Mouse (Mus musculus): Measurements from ENCODE around the gene Skint9.
"Not testable (repeated sequence)": the region's sequence is repeated elsewhere in the genome, so short reads cannot be mapped to it uniquely, and the experiment has no call there.

The Skint9 gene

GRCm38 (mm10) chr4:112433885-112434284 lies at the start of gene Skint9:
TSS of gene Skint9 (minus strand) at chr4:112433985.
- no peak for DNase-seq

- DNase-seq = no peak
These were observed 1.1 kb downstream of the Skint9 start for GRCm38 (mm10) chr4:112432685-112433084.

DNA sequence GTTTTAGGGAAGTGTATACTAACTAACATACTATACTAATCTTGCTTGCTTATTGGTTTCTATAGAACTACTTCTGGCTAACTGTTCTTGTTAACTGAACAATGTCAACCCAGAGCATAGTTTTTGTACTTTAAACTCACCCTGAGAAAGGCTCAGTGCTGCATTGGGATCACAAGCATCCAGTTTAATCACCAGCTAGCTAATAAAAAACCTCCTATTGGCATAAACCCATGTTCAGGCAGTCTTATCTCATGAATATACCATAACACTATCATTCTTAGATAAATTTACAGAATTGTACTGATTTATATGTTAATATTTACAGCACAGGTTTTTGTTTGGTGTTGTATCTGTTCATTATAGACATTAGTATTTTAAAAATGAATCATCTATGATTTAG lies 1.6 kb downstream of the Skint9 start:
- no peak for DNase-seq

- not testable (repeated sequence) for DNase-seq
These were observed 84.7 kb downstream of the Skint9 start for GRCm38 (mm10) chr4:112349111-112349510.
